Mouse (Mus musculus) heart, embryonic 13.5 days (tissue): ENCODE results near the gene Syne1. TPM values are rescaled to one million over a fixed set of nuclear protein-coding genes. Genes with fewer than 3 reads are reported as not detected.

Source experiments
- ATAC-seq: fragments of 200-750 bp; cut with Nextera tagmentation; 2 replicates; pipeline ENCODE4 v1.8.0; 2017; ENCODE audit warnings: moderate TSS enrichment; ENCODE audit not compliant: insufficient number of reproducible peaks, low FRiP score, low TSS enrichment; ENCODE audit errors: extremely low read depth
- H3K27ac ChIP-seq: fragments of 300-500 bp; sonication (generic); replicated peaks from 2 replicates; pipeline ENCODE4 v1.5.1; 2015; ENCODE audit warnings: moderate library complexity, mild to moderate bottlenecking, inconsistent platforms
- H3K27me3 ChIP-seq: fragments of 300-500 bp; sonication (generic); replicated peaks from 2 replicates; pipeline ENCODE4 v1.6.1; 2015; ENCODE audit warnings: mild to moderate bottlenecking, inconsistent platforms
- H3K36me3 ChIP-seq: fragments of 300-500 bp; sonication (generic); 2 replicates; pipeline ENCODE4 v1.6.1; 2015; ENCODE audit warnings: mild to moderate bottlenecking, inconsistent platforms
- H3K4me1 ChIP-seq: fragments of 300-500 bp; sonication (generic); 2 replicates; pipeline ENCODE4 v1.6.1; 2015; ENCODE audit warnings: inconsistent platforms
- H3K4me2 ChIP-seq: fragments of 300-500 bp; sonication (generic); 2 replicates; pipeline ENCODE4 v1.6.1; 2015; ENCODE audit warnings: inconsistent platforms, mild to moderate bottlenecking, moderate library complexity
- H3K4me3 ChIP-seq: fragments of 300-500 bp; sonication (generic); 2 replicates; pipeline ENCODE4 v1.5.1; 2015; ENCODE audit warnings: moderate library complexity, mild to moderate bottlenecking, inconsistent platforms
- H3K9ac ChIP-seq: fragments of 300-500 bp; sonication (generic); 2 replicates; pipeline ENCODE4 v1.6.1; 2015; ENCODE audit warnings: inconsistent platforms, mild to moderate bottlenecking, moderate library complexity
- H3K9me3 ChIP-seq: fragments of 300-500 bp; sonication (generic); 2 replicates; pipeline ENCODE4 v1.6.1; 2016; ENCODE audit warnings: inconsistent platforms
- WGBS: fragments of 180-500 bp; shearing (Covaris S2); methylation state at CpG from one replicate; pipeline ENCODE4 v1.1.7; 2015; ENCODE audit warnings: mixed read lengths; 5-methylcytosine and 5-hydroxymethylcytosine counted together
- polyA plus RNA-seq: library from polyadenylated mRNA; unstranded; fragments of >200 nt; fragmentation: Nextera tagmentation; extraction: Ambion mirVana; gene quantifications from 2 replicates; pipeline ENCODE4 v1.2.1, GENCODE M21; 2015

Syne1 gene
- polyA plus RNA-seq, 1 experiment from 2014 or later = 14.6 TPM

- Histone ChIP-seq H3K4me1 (no peaks in the 10 kb centered on the region), H3K4me2 (no peak overlapping the region), H3K9me3 (no peaks in the 10 kb centered on the region), H3K9ac (no peak overlapping the region), H3K36me3 (no peaks in the 10 kb centered on the region), H3K27ac (no peak overlapping the region), H3K27me3 (no peaks in the 10 kb centered on the region), H3K4me3 (no peak overlapping the region)
- 54% methylated on average over 4 of the region's 4 CpGs for WGBS
- ATAC-seq = no peak
These were observed 208.1 kb downstream of the Syne1 start for GRCm38 (mm10) chr10:5343211-5343610.

- Histone ChIP-seq H3K9ac (no peak overlapping the region), H3K9me3 (no peaks in the 10 kb centered on the region), H3K4me2 (no peak overlapping the region), H3K4me3 (no peak overlapping the region), H3K4me1 (no peaks in the 10 kb centered on the region), H3K36me3 (no peaks in the 10 kb centered on the region), H3K27ac (no peak overlapping the region), H3K27me3 (no peaks in the 10 kb centered on the region)
- no peak for ATAC-seq
These were observed 214.9 kb downstream of the Syne1 start for GRCm38 (mm10) chr10:5336394-5336793.

- H3K9ac ChIP-seq = no peak overlapping the region
- H3K27ac ChIP-seq = no peak overlapping the region
- 80% methylated on average over 5 of the region's 5 CpGs for WGBS
- no peaks in the 10 kb centered on the region for H3K9me3 ChIP-seq
- H3K4me3 ChIP-seq = no peak overlapping the region
- no peak overlapping the region for H3K4me2 ChIP-seq
- ATAC-seq = no peak
- no peaks in the 10 kb centered on the region for H3K27me3 ChIP-seq
- H3K36me3 ChIP-seq = no peaks in the 10 kb centered on the region
- H3K4me1 ChIP-seq = no peaks in the 10 kb centered on the region
These were observed 218.5 kb downstream of the Syne1 start for GRCm38 (mm10) chr10:5332801-5333200.

- Histone ChIP-seq H3K4me1 (no peaks in the 10 kb centered on the region), H3K9me3 (no peaks in the 10 kb centered on the region), H3K4me3 (no peak overlapping the region), H3K27ac (no peak overlapping the region), H3K36me3 (no peaks in the 10 kb centered on the region), H3K27me3 (no peaks in the 10 kb centered on the region), H3K4me2 (no peak overlapping the region), H3K9ac (no peak overlapping the region)
- 65% methylated on average over 9 of the region's 9 CpGs for WGBS
- ATAC-seq = no peak
These were observed 224.6 kb downstream of the Syne1 start for GRCm38 (mm10) chr10:5326716-5327115.

GRCm38 (mm10) chr10:5323741-5324395, 227.4 kb downstream of the Syne1 start:
- ATAC-seq = no peak
- no peaks in the 10 kb centered on the region for H3K9me3 ChIP-seq
- no peak overlapping the region for H3K27ac ChIP-seq
- H3K4me2 ChIP-seq = no peak overlapping the region
- no peaks in the 10 kb centered on the region for H3K4me1 ChIP-seq
- no peaks in the 10 kb centered on the region for H3K36me3 ChIP-seq
- no peaks in the 10 kb centered on the region for H3K27me3 ChIP-seq
- no peak overlapping the region for H3K4me3 ChIP-seq
- no peak overlapping the region for H3K9ac ChIP-seq
- 77% methylated on average over 11 of the region's 11 CpGs for WGBS

GRCm38 (mm10) chr10:5322562-5322961, 228.7 kb downstream of the Syne1 start:
- no peak for ATAC-seq
- WGBS = 26% methylated on average over 7 of the region's 7 CpGs

GRCm38 (mm10) chr10:5317602-5318001, 233.7 kb downstream of the Syne1 start:
- Histone ChIP-seq H3K27ac (no peak overlapping the region), H3K4me1 (no peaks in the 10 kb centered on the region), H3K4me3 (no peak overlapping the region), H3K27me3 (no peaks in the 10 kb centered on the region), H3K4me2 (no peak overlapping the region), H3K9me3 (no peaks in the 10 kb centered on the region), H3K9ac (no peak overlapping the region), H3K36me3 (no peaks in the 10 kb centered on the region)
- ATAC-seq = no peak
- 15% methylated on average over 6 of the region's 6 CpGs for WGBS

More at GRCm38 (mm10) chr10:5322562-5322961, 228.7 kb downstream of the Syne1 start:
- H3K36me3 ChIP-seq = no peaks in the 10 kb centered on the region
- H3K9ac ChIP-seq = no peak overlapping the region
- no peak overlapping the region for H3K27ac ChIP-seq
- no peaks in the 10 kb centered on the region for H3K27me3 ChIP-seq
- no peaks in the 10 kb centered on the region for H3K9me3 ChIP-seq
- H3K4me1 ChIP-seq = no peaks in the 10 kb centered on the region
- H3K4me2 ChIP-seq = no peak overlapping the region
- no peak overlapping the region for H3K4me3 ChIP-seq

- no peak overlapping the region for H3K4me3 ChIP-seq
- H3K27me3 ChIP-seq = no peaks in the 10 kb centered on the region
- peaks cover 8% of the 10 kb centered on the region; the same call in 1 of the 2 replicates for H3K4me1 ChIP-seq
- WGBS = 70% methylated on average over 4 of the region's 4 CpGs
- no peaks in the 10 kb centered on the region for H3K9me3 ChIP-seq
- ATAC-seq = no peak
- H3K36me3 ChIP-seq = no peaks in the 10 kb centered on the region
- no peak overlapping the region for H3K27ac ChIP-seq
- H3K4me2 ChIP-seq = no peak overlapping the region
- no peak overlapping the region for H3K9ac ChIP-seq
These were observed 238.8 kb downstream of the Syne1 start for GRCm38 (mm10) chr10:5312437-5312836.

GRCm38 (mm10) chr10:5309961-5310713, 241.1 kb downstream of the Syne1 start:
- no peaks in the 10 kb centered on the region for H3K9me3 ChIP-seq
- peaks cover 8% of the 10 kb centered on the region; the same call in 1 of the 2 replicates for H3K4me1 ChIP-seq
- no peaks in the 10 kb centered on the region for H3K27me3 ChIP-seq
- no peak overlapping the region for H3K27ac ChIP-seq
- WGBS = 32% methylated on average over 4 of the region's 4 CpGs
- no peak overlapping the region for H3K9ac ChIP-seq
- no peak overlapping the region for H3K4me2 ChIP-seq
- no peaks in the 10 kb centered on the region for H3K36me3 ChIP-seq
- H3K4me3 ChIP-seq = no peak overlapping the region
- no peak for ATAC-seq

- Histone ChIP-seq H3K9me3 (no peaks in the 10 kb centered on the region), H3K36me3 (no peaks in the 10 kb centered on the region), H3K27me3 (no peaks in the 10 kb centered on the region), H3K9ac (no peak overlapping the region), H3K4me3 (no peak overlapping the region), H3K4me2 (no peak overlapping the region), H3K4me1 (peaks cover 8% of the 10 kb centered on the region; the same call in 1 of the 2 replicates), H3K27ac (no peak overlapping the region)
- WGBS = 52% methylated on average over 10 of the region's 10 CpGs
- no peak for ATAC-seq
These were observed 241.9 kb downstream of the Syne1 start for GRCm38 (mm10) chr10:5309398-5309797.

GRCm38 (mm10) chr10:5305555-5305954, 245.7 kb downstream of the Syne1 start:
- H3K4me2 ChIP-seq = no peak overlapping the region
- H3K27ac ChIP-seq = no peak overlapping the region
- H3K27me3 ChIP-seq = no peaks in the 10 kb centered on the region
- H3K9ac ChIP-seq = no peak overlapping the region
- 31% methylated on average over 6 of the region's 6 CpGs for WGBS
- peaks cover 6% of the 10 kb centered on the region; the same call in 1 of the 2 replicates for H3K4me1 ChIP-seq
- H3K36me3 ChIP-seq = no peaks in the 10 kb centered on the region
- no peak overlapping the region for H3K4me3 ChIP-seq
- no peaks in the 10 kb centered on the region for H3K9me3 ChIP-seq
- no peak for ATAC-seq
